ENCODE assay signal across 22 mouse cellular contexts in the genomic region with DNA sequence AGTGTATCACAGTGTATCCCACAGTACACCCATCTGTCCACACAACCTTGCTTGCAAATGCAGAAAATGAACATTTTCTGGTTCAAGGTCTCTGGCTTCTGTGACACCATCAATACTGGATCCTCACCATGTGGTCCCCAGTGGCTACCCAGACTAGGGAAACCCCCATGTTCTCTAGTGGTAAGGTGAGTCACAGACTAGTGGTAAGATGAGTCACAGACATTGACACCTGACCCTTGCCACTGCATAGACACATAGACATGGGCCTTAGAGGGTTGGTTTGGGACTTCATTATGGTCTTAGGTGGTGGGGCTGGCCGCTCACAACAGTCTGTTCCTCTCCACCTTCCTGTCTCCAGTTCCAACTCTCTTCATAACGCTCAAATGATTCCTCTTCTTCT.
DNase-seq lines count a peak whose midpoint lies in the region; ATAC-seq and TF ChIP-seq lines count a peak whose summit lies in the region.
"Had no signal": no experiment of that assay in that cellular context is flagged by ENCODE, and none has a peak within 500 bp of the region (broad histone marks: within the 10 kb centered on the region; RNA-seq: fewer than 3 reads in every experiment).

No protein-coding gene starts in this region.

- no peak for TF ChIP-seq EP300 in stomach, postnatal 0 days (optimal IDR thresholded peaks at IDR 0.05)

- no peak for TF ChIP-seq CTCF in C2C12 (IDR thresholded peaks at IDR 0.05; ENCODE audit: control insufficient read depth, insufficient read depth, insufficient read length)
- no peak for TF ChIP-seq CTCF in stomach, postnatal 0 days (IDR thresholded peaks at IDR 0.05; ENCODE audit: low read depth)

- H3K27ac ChIP-seq in stomach, postnatal 0 days (replicated peaks) = no peak overlapping the region
- H3K27ac ChIP-seq: embryonic facial prominence, embryonic 10.5 days; embryonic facial prominence, embryonic 12.5 days; forebrain, embryonic 13.5 days; forebrain, embryonic 15.5 days had no signal

- 73% methylated on average over 2 of the region's 2 CpGs for WGBS in stomach, postnatal 0 days

- H3K79me3 ChIP-seq in C2C12 (ENCODE audit: low read depth) = no peaks in the 10 kb centered on the region

- no peaks in the 10 kb centered on the region for H3K27me3 ChIP-seq in C2C12 (ENCODE audit: control insufficient read depth, insufficient read depth, insufficient read length)
- no peaks in the 10 kb centered on the region for H3K27me3 ChIP-seq in stomach, postnatal 0 days (ENCODE audit: control insufficient read depth, insufficient read depth, low read length)
- H3K27me3 ChIP-seq: embryonic facial prominence, embryonic 12.5 days; forebrain, embryonic 13.5 days; forebrain, embryonic 15.5 days; Patski had no signal

- H3ac ChIP-seq in C2C12 (ENCODE audit: control insufficient read depth, insufficient read length, low read depth) = no peak overlapping the region

- 0 out of 2 replicates have a peak, but pooled peaks have one; percentile 42 for ATAC-seq in stomach, postnatal 0 days (ENCODE audit: low FRiP score, low TSS enrichment)
- ATAC-seq: activated CD4-positive, CD25-positive, alpha-beta regulatory T cell, adult 4 months; forebrain, embryonic 13.5 days; forebrain, embryonic 15.5 days; forebrain, postnatal 0 days had no signal

- no peak overlapping the region for H3K4me2 ChIP-seq in stomach, postnatal 0 days (replicated peaks; ENCODE audit: low read depth)
- H3K4me2 ChIP-seq: embryonic facial prominence, embryonic 12.5 days; forebrain, embryonic 13.5 days; forebrain, embryonic 15.5 days had no signal

- no peak overlapping the region for H3K9ac ChIP-seq in stomach, postnatal 0 days (ENCODE audit: low read length)
- H3K9ac ChIP-seq: embryonic facial prominence, embryonic 12.5 days; forebrain, embryonic 13.5 days; forebrain, embryonic 15.5 days; forebrain, postnatal 0 days had no signal

- peak; percentile 75 for DNase-seq in 3T3-L1 (ENCODE audit: low read depth, low spot score)
- DNase-seq in stomach, postnatal 0 days (ENCODE audit: low spot score) = no peak
- no peak for DNase-seq in kidney, adult 8-10 months
- no peak for DNase-seq in thymus, adult 18-20 months
- DNase-seq: adrenal gland, adult 8-10 months; adrenal gland, postnatal 14 days; adrenal gland, postnatal 36 days; B cell, adult 2 months; cerebellum, adult 11-12 months; cerebellum, adult 2 months; cerebellum, adult 9-10 months; cerebellum, postnatal 10 days; cerebellum, postnatal 25 days; forebrain, postnatal 0 days had no signal

- no peaks in the 10 kb centered on the region for H3K79me2 ChIP-seq in C2C12 (ENCODE audit: control insufficient read depth, insufficient read depth)

- no peaks in the 10 kb centered on the region for H3K4me1 ChIP-seq in stomach, postnatal 0 days (replicated peaks; ENCODE audit: control insufficient read depth, insufficient read depth)
- H3K4me1 ChIP-seq: embryonic facial prominence, embryonic 10.5 days; embryonic facial prominence, embryonic 12.5 days; forebrain, embryonic 13.5 days; forebrain, embryonic 15.5 days had no signal

- H3K36me3 ChIP-seq in C2C12 (ENCODE audit: control insufficient read depth, insufficient read depth) = no peaks in the 10 kb centered on the region
- no peaks in the 10 kb centered on the region for H3K36me3 ChIP-seq in stomach, postnatal 0 days (ENCODE audit: control insufficient read depth, insufficient read depth, low read length)
- H3K36me3 ChIP-seq: embryonic facial prominence, embryonic 10.5 days; embryonic facial prominence, embryonic 12.5 days; forebrain, embryonic 15.5 days; G1E had no signal

- H3K9me3 ChIP-seq in stomach, postnatal 0 days (ENCODE audit: control insufficient read depth, low read length) = no peaks in the 10 kb centered on the region
- H3K9me3 ChIP-seq: embryonic facial prominence, embryonic 10.5 days; embryonic facial prominence, embryonic 12.5 days; forebrain, embryonic 13.5 days; forebrain, embryonic 15.5 days had no signal

- no peak overlapping the region for H3K4me3 ChIP-seq in C2C12 (ENCODE audit: insufficient read depth, poor library complexity, severe bottlenecking)
- H3K4me3 ChIP-seq in stomach, postnatal 0 days (ENCODE audit: low read depth, low read length) = no peak overlapping the region
- H3K4me3 ChIP-seq: embryonic facial prominence, embryonic 10.5 days; embryonic facial prominence, embryonic 12.5 days; forebrain, embryonic 13.5 days; forebrain, embryonic 15.5 days had no signal

TF ChIP-seq in C2C12, 6 proteins besides CTCF, POLR2A, EP300 and RAD21:
- TF ChIP-seq FOSL1 (IDR thresholded peaks at IDR 0.05; ENCODE audit: insufficient read depth, low read length, poor library complexity, severe bottlenecking) = peak; percentile 70
- TF ChIP-seq USF1 (IDR thresholded peaks at IDR 0.05; ENCODE audit: low read depth) = no peak
- peak; percentile 16 for TF ChIP-seq MYOD1 (IDR thresholded peaks at IDR 0.05; ENCODE audit: control insufficient read depth, insufficient read length, low read depth)
